Mouse (Mus musculus) embryonic facial prominence, embryonic 11.5 days (tissue): ENCODE results near the gene BC004004. TPM values are rescaled to one million over a fixed set of nuclear protein-coding genes. Genes with fewer than 3 reads are reported as not detected.
A peak's percentile ranks its signal among the peaks of the same experiment; 100 is the strongest.

Experiments used
- ATAC-seq: fragments of 200-750 bp; cut with Nextera tagmentation; replicated peaks from 2 replicates; pipeline ENCODE4 v1.8.0; 2017; ENCODE audit warnings: low read depth; ENCODE audit not compliant: insufficient number of reproducible peaks, low FRiP score, low TSS enrichment
- DNase-seq: peaks from one replicate; pipeline ENCODE4 v3.0.0-alpha.2; 2015; ENCODE audit warnings: low spot score
- H3K27ac ChIP-seq: fragments of 300-500 bp; sonication (generic); replicated peaks from 2 replicates; pipeline ENCODE4 v1.5.1; 2014; ENCODE audit warnings: mild to moderate bottlenecking, low read depth, low read length, control low read depth
- H3K27me3 ChIP-seq: fragments of 300-500 bp; sonication (generic); 2 replicates; pipeline ENCODE4 v1.6.1; 2014; ENCODE audit warnings: mild to moderate bottlenecking, low read length, moderate library complexity, mixed read lengths; ENCODE audit not compliant: control insufficient read depth, insufficient read depth
- H3K36me3 ChIP-seq: fragments of 300-500 bp; sonication (generic); replicated peaks from 2 replicates; pipeline ENCODE4 v1.6.1; 2014; ENCODE audit warnings: low read depth, mild to moderate bottlenecking, low read length, moderate library complexity, mixed read lengths; ENCODE audit not compliant: control insufficient read depth, insufficient read depth
- H3K4me1 ChIP-seq: fragments of 300-500 bp; sonication (generic); 2 replicates; pipeline ENCODE4 v1.6.1; 2014; ENCODE audit warnings: low read length, mixed read lengths; ENCODE audit not compliant: control insufficient read depth, insufficient read depth
- H3K4me2 ChIP-seq: fragments of 300-500 bp; sonication (generic); 2 replicates; pipeline ENCODE4 v1.6.1; 2014; ENCODE audit warnings: low read depth, mild to moderate bottlenecking, control low read depth, low read length, moderate library complexity
- H3K4me3 ChIP-seq: fragments of 300-500 bp; sonication (generic); 2 replicates; pipeline ENCODE4 v1.5.1; 2014; ENCODE audit warnings: low read depth, low read length, control low read depth
- H3K9ac ChIP-seq: fragments of 300-500 bp; sonication (generic); replicated peaks from 2 replicates; pipeline ENCODE4 v1.6.1; 2014; ENCODE audit warnings: mild to moderate bottlenecking, control low read depth, low read length
- H3K9me3 ChIP-seq: fragments of 300-500 bp; sonication (generic); replicated peaks from 2 replicates; pipeline ENCODE4 v1.6.1; 2016; ENCODE audit warnings: mild to moderate bottlenecking, low read length, inconsistent platforms, mixed read lengths; ENCODE audit not compliant: control insufficient read depth
- WGBS: fragments of 180-500 bp; shearing (Covaris S2); extraction: QIAGEN DNeasy Blood & Tissue Kit; methylation state at CpG from one replicate; pipeline ENCODE4 v1.1.7; 2014; 5-methylcytosine and 5-hydroxymethylcytosine counted together
- polyA plus RNA-seq: library from polyadenylated mRNA; unstranded; fragments of >200 nt; fragmentation: Nextera tagmentation; extraction: Ambion mirVana; gene quantifications from 2 replicates; pipeline ENCODE4 v1.2.1, GENCODE M21; 2014

The BC004004 gene
- polyA plus RNA-seq, 1 experiment from 2014 or later, result 55.1 TPM

DNA sequence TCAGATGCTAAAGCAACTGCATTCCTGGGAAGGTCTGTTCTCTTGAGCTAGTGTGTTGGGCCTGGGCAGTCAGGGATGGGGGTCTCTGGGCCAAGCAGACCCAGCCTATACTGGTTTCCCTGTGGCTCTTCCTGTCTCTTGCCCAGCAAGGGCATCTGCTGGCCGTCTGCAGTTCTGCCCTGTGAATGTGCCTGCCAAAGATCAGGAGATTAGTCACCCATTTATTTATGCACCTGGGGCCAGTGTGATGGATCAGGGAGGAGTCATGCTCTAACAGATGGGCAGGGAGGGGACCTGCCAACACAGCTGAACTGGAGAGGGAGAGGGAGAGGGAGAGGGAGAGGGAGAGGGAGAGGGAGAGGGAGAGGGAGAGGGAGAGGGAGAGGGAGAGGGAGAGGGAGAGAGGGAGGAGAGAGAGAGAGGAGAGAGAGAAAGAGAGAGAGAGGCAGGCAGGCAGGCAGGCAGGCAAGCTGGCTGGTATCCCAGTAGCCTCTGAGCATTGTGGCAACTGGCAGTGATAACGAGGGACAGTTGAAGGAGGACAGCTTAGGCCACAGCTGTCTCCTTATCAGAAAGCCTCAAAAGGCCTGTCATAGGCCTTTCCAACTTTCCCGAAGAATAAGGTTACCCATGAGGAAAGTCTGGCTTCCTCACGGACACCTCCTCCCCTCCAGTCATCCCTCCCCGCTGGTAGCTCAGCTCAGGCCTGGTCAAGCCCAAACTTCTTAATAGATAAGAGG, 62.3 kb downstream of the BC004004 start:
- Histone ChIP-seq H3K4me1 (peaks cover 2% of the 10 kb centered on the region; the same call in 1 of the 2 replicates), H3K36me3 (peaks cover 5% of the 10 kb centered on the region), H3K4me2 (no peak overlapping the region), H3K27me3 (peaks cover under 1% of the 10 kb centered on the region; the same call in 1 of the 2 replicates), H3K27ac (no peak overlapping the region), H3K9ac (no peak overlapping the region), H3K4me3 (no peak overlapping the region), H3K9me3 (no peaks in the 10 kb centered on the region)
- WGBS, result 42% methylated on average over 5 of the region's 5 CpGs
- DNase-seq (no peak), ATAC-seq (no peak)

DNA sequence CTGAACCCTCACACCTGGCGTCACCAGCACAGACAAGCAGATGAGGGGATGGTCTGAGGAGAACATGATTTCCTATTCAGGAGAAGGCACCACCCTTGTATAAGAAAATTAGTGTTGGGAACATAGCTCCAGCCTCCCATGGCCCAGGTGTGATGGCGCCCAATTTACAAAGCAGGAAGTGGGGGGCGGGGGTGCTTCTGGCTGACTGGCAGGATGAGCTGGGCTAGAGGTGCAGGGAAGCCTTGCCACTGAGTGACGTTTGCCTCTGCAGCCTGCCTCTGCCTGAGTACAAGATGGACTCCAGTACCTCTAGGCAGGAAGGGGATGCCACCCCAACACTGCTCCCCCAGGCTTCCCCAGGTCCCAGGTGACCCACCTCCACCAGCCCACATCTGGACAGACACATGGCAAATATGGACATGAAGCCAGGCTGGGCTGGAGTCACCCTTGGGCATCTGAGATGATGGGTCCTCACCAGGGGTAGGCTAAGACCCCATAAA, 63.6 kb downstream of the BC004004 start:
- Histone ChIP-seq H3K9ac (no peak overlapping the region), H3K27ac (no peak overlapping the region), H3K27me3 (no peaks in the 10 kb centered on the region; the same call in 1 of the 2 replicates), H3K4me3 (no peak overlapping the region), H3K9me3 (no peaks in the 10 kb centered on the region), H3K36me3 (peaks cover 17% of the 10 kb centered on the region), H3K4me1 (no peaks in the 10 kb centered on the region), H3K4me2 (no peak overlapping the region)
- ATAC-seq (no peak), DNase-seq (no peak)
- 80% methylated on average over 4 of the region's 4 CpGs for WGBS

DNA sequence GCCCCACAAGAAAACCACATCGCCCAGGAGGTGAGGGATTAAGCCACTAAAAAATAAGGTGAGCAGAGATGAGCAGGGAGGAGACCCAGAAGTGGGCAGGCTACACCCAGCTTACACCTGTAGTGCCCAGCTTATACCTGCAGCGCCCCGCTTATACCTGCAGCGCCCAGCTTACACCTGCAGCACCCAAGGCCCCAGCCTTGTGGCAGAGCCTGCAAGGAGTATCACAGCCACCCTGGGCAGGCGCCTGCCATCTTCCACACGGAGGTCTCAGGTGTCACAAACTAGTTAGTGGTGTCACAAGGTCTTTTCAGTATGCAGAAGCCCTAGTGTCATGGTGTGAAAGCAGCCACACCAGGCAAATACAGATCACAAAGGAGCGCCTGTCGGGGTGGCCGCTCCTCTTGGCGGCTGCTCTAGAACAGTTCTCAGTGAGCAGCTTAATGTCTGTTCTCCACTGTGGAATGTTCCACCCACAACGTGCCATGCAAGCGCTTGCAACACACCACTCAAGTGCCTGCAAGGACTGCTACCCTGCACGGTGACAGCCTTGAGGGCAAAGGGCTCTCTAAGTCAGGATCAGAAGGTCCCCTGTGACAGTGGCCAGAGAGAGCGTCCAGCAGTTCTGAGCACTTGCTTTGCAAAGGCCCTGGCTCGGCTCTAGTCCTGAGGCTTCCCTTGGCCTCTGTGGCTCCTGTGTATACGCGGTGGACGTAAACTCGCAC, 67.8 kb downstream of the BC004004 start:
- H3K4me1 ChIP-seq, result peaks cover 5% of the 10 kb centered on the region
- H3K9ac ChIP-seq, result no peak overlapping the region
- H3K27me3 ChIP-seq, result no peaks in the 10 kb centered on the region
- no peak for DNase-seq
- H3K4me2 ChIP-seq, result no peak overlapping the region
- no peak overlapping the region for H3K4me3 ChIP-seq
- WGBS, result 95% methylated on average over 19 of the region's 19 CpGs
- peaks cover 21% of the 10 kb centered on the region for H3K36me3 ChIP-seq
- ATAC-seq, result no peak
- no peak overlapping the region for H3K27ac ChIP-seq
- H3K9me3 ChIP-seq, result no peaks in the 10 kb centered on the region

DNA sequence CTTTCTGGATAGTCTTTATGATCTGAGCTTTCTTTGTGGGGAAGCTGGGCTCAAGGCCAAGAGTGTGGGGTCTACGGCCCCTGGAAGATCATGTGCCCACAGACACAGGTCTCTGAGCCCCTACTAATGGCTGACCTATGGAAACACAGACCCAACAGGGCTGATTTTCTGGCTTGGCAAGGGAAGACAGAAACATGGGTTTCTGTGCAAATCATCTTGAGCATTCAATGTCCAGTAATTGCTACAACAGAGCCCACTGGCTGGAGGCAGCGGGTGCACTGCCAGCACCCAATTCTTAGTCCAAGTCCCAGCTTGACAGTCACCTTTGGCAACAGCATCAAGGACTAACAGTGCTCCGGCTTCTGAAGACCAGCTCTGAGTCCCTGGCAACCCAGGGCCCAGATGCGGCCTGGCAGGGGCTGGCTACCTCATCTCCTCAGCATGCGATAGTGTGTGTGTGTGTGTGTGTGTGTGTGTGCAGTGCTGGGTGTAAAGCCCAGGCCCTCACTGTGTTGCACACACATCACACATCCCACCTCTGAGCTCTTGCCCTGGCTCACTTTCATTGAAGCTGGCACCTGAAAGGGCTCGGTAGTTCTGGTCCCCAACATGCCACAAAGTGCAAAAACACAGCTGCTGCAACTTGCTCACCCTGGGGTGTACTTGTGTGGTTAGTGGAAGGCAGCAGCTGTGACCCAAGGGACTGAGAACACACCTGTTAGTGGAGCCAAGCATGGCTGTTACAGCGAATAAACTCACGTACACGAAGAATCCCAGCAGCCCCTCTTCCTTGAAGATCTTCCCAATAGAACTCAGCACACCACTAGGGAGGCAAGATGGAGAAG, 69.6 kb downstream of the BC004004 start:
- ATAC-seq (no peak), DNase-seq (no peak)
- Histone ChIP-seq H3K4me2 (no peak overlapping the region), H3K4me1 (peaks cover 11% of the 10 kb centered on the region), H3K9me3 (no peaks in the 10 kb centered on the region), H3K36me3 (peaks cover 21% of the 10 kb centered on the region), H3K27ac (no peak overlapping the region), H3K9ac (no peak overlapping the region), H3K27me3 (no peaks in the 10 kb centered on the region), H3K4me3 (no peak overlapping the region)
- 94% methylated on average over 9 of the region's 9 CpGs for WGBS

DNA sequence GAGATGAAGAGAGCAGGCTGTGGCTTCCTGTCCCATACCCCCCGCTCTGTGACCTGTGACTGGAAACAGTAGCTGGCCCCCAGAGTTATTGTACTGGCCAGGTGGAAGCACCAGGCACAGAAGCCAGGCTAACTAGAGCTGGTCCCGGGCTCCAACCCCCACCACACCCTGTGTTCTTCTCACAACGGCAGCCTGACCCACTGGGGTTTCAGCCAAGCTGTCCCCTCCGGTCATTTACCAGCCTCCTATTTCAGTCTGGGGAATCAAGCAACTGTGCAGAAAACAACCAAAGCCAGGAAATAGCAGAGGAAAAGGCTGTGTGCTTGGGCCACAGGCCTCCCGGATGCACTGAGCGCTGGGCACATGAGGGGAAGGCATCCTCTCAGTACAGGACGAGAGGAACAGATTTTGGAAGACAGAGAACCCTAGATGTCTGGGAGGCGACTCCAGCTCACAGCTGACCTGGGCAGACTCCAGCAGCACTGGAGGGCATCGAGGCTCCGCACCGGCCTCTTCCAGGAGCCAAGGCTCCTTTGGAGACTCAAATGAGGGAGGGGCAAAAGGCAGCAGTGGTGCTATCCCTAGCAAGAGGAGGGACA, 70.7 kb downstream of the BC004004 start:
- 84% methylated on average over 11 of the region's 11 CpGs for WGBS
- H3K4me1 ChIP-seq, result peaks cover 11% of the 10 kb centered on the region
- no peak overlapping the region for H3K4me2 ChIP-seq
- no peaks in the 10 kb centered on the region for H3K9me3 ChIP-seq
- no peak overlapping the region for H3K4me3 ChIP-seq
- H3K9ac ChIP-seq, result no peak overlapping the region
- ATAC-seq (no peak), DNase-seq (no peak)
- no peak overlapping the region for H3K27ac ChIP-seq
- peaks cover 16% of the 10 kb centered on the region for H3K36me3 ChIP-seq
- H3K27me3 ChIP-seq, result no peaks in the 10 kb centered on the region

DNA sequence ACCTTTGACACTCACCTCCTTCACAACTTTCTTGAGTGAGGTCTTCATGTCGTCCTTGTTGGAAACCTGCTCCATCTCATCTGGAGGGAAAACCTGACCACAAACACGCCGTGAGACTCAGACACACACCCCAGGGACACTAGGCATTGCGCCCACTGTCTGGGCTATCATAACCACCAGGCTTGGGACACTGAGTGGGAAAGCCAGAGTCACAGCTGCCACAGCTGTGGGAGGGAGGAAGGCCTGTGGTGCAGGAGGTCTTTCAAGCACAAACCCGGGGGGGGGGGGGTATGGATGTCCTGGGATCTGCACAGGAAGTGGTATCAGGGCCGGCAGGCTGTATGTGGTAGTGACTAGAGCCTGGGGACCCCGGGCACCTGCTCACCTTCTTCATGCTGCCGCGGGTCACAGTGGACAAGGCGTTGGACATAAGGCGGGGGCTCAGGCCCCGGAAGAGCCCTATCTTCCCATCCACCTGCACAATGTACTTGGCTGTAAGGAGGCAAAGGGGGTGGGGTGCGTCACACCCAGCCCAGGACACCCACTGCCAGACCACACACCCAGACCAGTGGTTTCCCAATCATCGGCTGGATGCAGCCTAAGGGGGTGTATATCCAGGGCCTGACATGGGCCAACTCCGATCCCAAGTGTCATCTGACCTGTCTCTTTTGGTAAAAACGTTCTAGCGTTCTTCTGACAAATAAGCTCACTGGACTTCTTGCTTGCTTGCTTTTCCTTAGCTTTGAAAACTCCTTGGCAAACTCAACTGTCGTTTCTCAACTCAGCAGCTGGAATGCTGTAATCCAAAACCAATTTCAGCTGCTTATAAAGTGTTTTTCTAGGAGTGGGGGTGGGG, 72.0 kb downstream of the BC004004 start:
- H3K9me3 ChIP-seq, result no peaks in the 10 kb centered on the region
- peaks cover 11% of the 10 kb centered on the region for H3K4me1 ChIP-seq
- 79% methylated on average over 18 of the region's 18 CpGs for WGBS
- H3K4me3 ChIP-seq, result no peak overlapping the region
- H3K27ac ChIP-seq, result no peak overlapping the region
- peaks cover 16% of the 10 kb centered on the region for H3K36me3 ChIP-seq
- no peaks in the 10 kb centered on the region for H3K27me3 ChIP-seq
- H3K4me2 ChIP-seq, result no peak overlapping the region
- no peak for DNase-seq
- no peak for ATAC-seq
- H3K9ac ChIP-seq, result no peak overlapping the region

DNA sequence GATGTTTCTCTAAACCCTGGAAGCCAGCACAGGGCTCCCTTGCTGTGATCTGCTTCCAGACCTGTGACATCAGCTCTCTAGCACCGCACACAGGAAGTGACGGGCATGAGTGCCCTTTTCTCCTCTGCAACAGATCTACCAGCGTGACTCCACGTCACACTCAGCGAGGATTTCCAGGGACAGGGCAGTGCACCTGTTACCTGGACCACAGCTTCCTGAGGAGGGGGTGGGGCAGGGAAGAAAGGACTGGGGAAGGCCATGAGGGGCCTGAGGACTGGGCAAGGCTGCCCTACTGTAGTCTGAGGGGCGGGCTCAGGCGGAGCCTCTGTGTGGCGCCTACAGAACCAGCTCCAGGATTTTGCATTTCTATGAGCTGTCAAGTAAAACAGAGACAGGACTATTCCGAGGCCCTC, 73.0 kb downstream of the BC004004 start:
- peak; percentile 49 for DNase-seq
- Histone ChIP-seq H3K27me3 (no peaks in the 10 kb centered on the region), H3K9ac (no peak overlapping the region; the same call in 1 of the 2 replicates), H3K4me1 (peaks cover 11% of the 10 kb centered on the region), H3K27ac (peak overlapping the region; percentile 59), H3K36me3 (peaks cover 10% of the 10 kb centered on the region), H3K4me3 (no peak overlapping the region), H3K4me2 (0 out of 2 replicates have a peak overlapping the region, but pooled peaks have one; percentile 10), H3K9me3 (no peaks in the 10 kb centered on the region)
- ATAC-seq, result 0 out of 2 replicates have a peak, but pooled peaks have one; percentile 30
- 20% methylated on average over 9 of the region's 9 CpGs for WGBS
